Mouse (Mus musculus) retina, postnatal 1 day (tissue): ENCODE measurements around the gene Zfp1.
A peak's percentile ranks its signal among the peaks of the same experiment; 100 is the strongest.
"Not testable (repeated sequence)": the region's sequence is repeated elsewhere in the genome, so short reads cannot be mapped to it uniquely, and the experiment has no call there.

Experiments used
- DNase-seq: peaks from one replicate; pipeline ENCODE4 v3.0.0-alpha.2; 2012

Zfp1 gene

DNA sequence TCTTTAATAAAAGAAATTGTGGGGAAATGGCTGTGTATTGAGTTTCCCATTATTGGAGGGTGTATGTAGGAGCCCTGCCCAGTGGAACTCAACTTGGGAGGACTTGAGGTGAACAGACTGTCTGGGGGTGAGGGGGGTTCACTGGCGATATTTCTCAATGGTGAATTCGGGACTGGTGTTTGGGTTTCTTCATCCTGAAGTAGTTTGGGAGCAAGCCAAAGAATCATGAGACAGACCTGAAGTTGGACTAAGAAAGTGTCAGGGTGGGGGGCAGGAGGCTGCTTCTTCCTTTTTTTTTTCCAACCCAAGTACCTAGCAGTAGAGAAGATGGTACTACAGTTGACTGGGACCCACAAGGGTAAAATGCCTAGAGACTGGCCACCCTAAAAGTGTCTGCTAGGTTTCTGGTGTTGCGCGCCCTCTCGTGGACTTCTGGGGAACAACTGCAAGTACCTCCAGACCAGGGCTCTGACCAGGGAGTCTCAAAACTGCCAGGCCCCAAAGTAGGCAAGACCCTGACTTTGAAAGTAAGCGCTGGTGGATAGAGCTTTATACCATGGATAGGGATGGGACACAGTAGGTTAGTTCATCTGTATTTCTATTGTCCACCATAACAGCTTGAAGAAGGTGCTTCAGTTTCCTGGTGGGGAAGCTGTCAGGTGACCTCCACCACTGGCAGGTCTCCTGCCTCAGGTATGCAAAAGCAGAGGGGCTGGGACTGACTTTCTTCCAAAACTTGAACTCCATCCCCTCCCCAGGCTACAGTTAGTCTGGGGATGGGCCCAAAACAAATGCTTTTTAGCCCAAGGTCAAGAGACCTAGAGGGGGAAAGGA is 17.3 kb upstream of the Zfp1 start:
- peak; percentile 79 for DNase-seq

DNA sequence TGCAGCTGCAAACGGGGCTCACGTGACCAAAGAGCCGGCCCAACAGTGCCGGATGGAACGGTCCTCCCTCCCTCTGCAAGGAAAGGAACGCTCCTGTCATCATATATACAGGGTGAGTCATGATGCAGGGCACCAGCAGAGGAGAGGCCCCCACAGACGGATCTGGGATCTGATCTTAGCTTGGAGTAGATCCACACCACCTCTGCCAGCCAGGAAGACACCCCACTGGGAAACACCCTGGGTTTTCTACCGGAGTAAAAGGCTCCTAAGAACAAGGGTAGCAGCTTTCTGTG is 16.7 kb upstream of the Zfp1 start:
- no peak for DNase-seq

DNA sequence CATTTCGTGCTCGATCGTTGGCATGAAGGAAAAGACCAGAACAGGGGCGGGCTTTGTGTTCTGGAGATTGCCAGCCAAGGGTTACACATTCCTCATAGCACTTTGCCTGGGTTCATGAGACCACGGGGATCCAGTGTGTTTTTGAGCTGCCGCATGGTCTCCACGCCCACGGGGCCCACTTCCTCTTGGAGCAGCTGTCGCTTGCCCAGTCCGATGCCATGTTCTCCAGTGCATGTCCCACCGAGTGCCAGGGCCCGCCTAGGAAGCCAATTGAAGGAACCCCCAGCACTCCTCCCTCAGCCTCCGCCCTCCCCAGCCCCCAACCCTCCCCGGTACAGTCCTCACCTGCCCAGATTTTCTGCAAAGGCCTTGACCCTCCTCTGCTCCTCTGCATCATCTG is 16.3 kb upstream of the Zfp1 start:
- no peak for DNase-seq

DNA sequence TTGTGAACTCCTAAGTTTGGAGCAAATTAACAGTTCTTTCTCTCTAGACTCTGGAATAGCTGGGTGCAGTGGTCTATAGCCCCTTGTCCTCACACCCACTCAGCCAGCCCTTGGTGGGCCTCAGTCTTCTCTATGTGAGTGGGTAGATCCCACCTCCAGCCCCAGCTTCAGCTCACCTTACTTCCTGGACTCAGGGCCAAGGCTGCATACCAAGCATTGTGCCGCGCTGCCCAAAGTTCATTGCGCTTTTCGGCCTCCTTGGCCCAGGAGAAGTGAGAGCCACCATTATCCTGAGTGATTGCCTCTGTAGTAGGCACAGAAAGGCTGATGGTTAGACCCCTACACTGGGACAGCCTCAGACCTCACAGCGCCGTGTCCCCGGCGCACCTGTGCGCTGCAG is 15.3 kb upstream of the Zfp1 start:
- DNase-seq, result no peak

DNA sequence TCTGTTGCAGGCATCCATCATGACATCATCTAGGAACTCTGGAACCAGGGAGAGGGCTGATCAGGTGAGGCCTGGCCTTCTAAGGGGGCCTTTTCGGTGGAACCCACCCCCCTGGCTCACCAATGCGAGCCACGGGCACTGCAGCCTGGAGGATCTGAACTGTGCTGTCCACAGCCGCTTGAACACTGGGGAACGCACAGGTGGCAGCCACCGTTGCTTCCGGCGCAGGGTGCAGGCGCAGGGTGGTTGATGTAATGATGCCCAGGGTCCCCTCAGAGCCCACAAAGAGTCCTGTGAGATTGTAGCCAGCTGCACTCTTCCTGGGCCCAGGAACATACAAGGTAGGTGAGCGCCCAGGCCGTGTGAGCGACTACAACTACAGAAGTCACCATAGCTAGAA is 14.8 kb upstream of the Zfp1 start:
- DNase-seq, result no peak

GRCm38 (mm10) chr8:111628894-111629501 is 14.2 kb upstream of the Zfp1 start:
- DNase-seq, result no peak

DNA sequence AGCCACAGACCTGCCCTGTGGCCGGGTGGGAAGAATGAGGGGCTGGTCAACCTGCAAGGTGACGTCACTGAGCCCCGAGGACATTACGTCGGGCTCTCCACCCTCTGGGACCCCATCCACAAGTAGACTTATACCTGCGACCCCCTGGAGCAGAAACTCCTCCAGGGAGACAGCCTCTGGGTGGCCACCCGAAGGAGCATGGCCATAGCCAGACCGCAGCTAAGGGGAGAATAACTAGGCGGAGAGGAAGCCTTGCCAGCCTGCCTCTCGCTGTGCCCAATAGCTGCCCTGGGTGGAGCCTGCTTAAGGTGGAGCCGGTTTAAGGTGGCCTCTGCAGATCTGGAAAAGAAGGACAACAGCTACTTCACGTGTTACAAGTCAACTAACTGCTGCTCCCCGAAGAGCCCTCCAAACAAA is 13.1 kb upstream of the Zfp1 start, which contains the start of gene Ldhd:
TSS of gene Ldhd (minus strand) at position 270 of the 417 bp plus-strand sequence.
- peak; percentile 26 for DNase-seq

- no peak for DNase-seq
Observed at GRCm38 (mm10) chr8:111631589-111631988, 11.6 kb upstream of the Zfp1 start.

DNA sequence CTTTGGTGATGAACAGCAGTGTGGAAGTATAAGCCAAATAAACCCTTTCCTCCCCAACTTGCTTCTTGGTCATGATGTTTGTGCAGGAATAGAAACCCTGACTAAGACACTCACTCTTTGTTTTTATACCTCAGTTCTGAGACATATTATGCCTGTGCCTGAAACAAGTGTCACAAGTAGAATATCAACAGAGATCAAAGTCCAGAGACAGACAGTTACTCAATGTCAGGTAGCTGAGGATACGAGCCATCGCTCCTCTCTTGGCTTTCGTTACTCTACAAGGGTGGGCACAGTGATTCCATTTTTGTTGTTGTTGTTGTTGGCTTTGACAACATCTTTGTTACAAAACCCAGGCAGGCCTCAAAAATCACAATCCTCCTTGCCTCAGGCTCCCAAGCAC is 10.2 kb upstream of the Zfp1 start:
- no peak for DNase-seq

GRCm38 (mm10) chr8:111638086-111638485 is 5.1 kb upstream of the Zfp1 start:
- no peak for DNase-seq

GRCm38 (mm10) chr8:111641064-111641463 is 2.1 kb upstream of the Zfp1 start:
- DNase-seq, result no peak

GRCm38 (mm10) chr8:111642496-111642895 is 705 bp upstream of the Zfp1 start:
- DNase-seq, result no peak

- no peak for DNase-seq
Observed at GRCm38 (mm10) chr8:111642939-111643263, 300 bp upstream of the Zfp1 start.

DNA sequence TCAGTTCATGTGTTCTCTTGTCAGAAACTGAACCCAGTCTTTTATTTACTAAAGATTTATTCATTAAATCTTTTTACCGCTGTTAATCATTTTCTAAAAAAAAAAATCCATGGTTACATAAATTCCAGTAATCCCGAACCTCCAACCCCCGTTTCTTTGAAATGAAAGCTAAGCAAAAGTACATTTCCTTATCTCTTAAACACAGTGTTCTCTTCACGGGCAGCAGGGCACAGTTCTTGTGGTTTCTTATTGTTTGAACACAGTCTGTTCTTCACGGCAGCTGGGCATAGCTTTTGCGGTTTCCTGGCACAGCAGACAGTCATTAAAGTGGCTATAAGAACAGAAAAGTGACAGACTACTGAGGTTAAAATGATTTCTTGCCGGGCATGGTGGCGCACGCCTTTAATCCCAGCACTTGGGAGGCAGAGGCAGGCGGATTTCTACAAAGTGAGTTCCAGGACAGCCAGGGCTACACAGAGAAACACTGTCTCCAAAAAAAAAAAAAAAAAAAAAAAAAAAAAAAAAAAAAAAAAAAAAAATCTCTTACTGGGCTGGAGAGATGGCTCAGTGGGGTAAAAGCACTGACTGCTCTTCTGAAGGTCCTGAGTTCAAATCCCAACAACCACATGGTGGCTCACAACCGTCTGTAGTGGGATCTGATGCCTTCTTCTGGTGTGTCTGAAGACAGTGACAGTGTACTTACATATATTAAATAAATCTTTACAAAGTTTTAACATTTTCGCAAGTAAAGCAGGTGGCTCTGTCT is 1.3 kb downstream of the Zfp1 start:
- DNase-seq, result not testable (repeated sequence)

GRCm38 (mm10) chr8:111645715-111646114 is 2.5 kb downstream of the Zfp1 start:
- DNase-seq, result no peak

DNA sequence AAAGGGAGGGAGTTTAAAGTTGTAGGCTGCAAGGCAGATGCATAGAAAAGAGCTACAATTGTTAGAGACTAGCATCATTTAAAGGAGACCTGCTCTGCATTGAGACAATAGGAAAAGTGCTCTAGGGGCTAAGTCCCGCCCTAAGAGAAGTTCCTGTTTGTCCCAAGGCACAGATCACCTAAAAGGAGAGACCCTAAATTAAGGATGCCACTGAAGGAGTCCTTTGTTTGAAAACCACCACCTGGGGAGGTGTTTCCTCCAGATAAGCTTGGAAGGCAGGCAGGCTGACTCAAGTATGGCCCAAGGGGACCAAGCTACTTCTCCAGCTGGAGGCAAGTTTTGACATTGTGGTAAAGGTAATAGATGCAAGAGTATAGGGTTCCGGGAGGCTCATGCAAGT is 5.6 kb downstream of the Zfp1 start:
- no peak for DNase-seq

DNA sequence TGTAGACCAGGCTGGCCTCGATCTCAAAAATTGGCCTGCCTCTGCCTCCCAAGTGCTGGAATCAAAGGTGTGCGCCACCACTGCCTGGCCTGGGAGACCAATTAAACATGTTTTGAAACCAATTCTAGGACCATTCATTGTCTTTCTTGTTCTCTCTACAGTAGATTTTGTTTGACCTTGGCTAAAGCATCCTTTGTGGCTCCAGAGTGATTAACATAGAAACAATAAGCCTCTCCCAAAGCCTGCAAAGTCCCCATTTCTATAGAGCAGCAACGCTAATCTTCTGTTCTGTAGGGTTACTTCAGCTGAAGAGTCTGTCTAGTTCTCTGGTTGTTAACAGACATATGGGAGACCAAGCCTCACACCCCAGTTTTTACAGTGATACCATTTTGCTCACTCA is 7.5 kb downstream of the Zfp1 start:
- DNase-seq, result no peak

DNA sequence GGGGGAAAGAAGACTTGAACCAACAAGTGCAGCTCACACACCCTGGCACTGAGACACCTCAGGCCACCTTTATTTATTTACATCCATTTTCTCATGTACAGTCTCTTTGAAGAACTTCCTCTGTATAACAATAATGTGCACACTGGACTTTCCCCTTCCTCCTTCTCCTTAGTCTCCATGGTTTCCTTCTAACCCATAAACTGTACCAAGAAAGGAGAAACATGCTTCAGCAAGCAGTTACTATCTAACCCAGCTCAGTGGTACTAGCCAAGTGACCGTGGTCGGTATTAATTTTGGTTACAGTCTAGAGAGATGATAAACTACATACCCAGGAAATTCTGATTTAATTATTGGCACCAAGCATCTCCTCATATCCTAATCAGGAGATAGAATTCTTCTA is 10.3 kb downstream of the Zfp1 start:
- DNase-seq, result no peak

GRCm38 (mm10) chr8:111657312-111657854 is 14.2 kb downstream of the Zfp1 start:
- DNase-seq, result no peak

DNA sequence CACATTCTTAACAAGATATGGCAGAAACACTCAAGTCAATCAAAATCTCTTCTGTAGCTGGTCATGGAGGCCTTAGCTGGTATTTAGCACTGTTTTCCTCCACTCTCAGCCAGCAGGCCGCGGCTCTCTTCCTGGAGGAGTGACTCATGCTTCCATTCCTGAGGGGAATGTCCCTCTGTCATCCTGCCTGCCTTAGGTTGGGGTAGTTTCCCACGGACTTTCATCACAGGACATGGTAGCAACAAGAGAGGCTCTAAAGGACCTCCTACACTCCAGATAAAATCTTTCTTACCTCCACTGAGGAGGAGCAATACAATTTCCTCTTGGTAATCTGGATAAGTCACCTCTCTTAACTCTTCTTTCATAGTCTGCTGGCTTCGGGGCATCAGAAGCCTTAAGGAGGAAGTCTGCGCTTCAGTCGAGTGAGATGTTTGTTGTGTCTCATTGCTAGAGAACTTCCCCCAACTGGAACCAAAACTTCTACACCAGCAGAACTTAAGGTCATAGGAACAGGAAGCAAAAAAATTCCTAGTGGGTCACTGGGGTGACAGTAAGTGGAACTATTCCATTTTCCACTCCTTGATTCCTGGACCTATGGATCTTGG is 15.7 kb downstream of the Zfp1 start:
- no peak for DNase-seq

DNA sequence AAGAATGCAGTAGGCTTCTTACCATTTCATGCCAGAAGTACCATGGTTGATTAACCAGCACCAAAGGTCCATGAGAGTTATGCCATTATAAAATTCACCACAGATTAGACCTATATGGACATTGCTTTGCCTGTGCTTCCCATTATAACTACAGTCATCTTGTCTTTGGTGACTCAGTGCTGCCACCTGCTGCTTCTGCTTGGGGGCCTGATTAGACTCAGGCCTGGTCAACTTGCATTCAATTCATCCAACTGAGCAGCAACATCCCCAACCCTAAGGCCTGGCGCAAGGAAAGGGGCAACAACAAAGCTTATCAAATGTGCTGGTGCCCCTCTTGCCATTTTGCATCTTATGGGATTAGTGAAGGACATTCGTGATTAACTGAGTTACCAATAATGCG is 19.3 kb downstream of the Zfp1 start:
- DNase-seq, result peak; percentile 73

DNA sequence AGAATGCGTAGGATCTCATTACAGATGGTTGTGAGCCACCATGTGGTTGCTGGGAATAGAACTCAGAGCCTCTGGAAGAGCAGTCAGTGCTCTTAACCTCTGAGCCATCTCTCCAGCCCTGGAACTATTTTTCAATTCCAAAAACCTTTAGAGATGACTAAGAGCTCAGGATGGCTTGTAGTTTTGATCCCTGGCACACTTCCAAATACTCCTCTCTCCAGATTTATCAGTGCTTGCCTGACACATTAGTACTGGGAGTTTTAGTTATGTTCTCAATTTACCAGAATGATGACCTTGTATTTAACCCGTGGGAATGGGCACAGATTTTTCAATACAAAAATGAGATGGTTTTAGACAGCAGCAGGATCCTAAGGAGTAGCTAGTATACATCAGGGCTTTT is 23.6 kb downstream of the Zfp1 start:
- no peak for DNase-seq

DNA sequence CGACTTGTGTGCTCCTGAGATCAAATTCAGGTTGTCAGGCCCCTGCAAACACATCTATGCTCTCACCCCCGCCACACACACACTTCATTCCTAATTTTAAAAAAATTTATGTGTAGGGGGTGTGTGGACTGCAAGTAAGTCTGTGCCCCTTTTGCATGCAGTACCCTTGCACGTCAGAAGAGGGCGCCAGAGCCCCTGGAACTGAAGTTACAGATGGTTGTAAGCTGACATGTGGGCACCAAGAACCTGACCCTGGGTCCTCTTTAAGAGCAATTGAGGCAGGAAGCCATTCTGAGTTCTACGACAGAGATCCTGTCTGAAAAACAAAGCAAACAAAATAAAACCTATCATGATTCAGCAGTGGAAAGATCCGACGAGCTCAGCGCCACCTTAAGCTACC is 33.0 kb downstream of the Zfp1 start:
- DNase-seq, result no peak

DNA sequence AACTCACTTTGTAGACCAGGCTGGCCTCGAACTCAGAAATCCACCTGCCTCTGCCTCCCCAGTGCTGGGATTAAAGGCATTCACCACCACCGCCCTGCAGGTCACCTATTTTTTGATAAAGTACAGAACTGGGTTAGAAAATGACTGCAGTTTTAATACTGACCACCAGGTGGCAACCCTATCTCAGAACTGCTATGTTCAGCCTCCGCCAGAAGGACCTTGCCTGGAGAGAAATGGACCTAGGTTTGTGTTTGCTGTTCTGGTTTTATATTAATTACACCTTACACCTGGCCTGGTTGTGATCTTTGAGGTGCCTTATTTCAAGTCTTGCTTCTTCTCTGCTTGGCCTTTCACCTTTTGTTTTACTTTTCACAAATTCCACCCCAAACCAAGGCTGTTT is 34.9 kb downstream of the Zfp1 start:
- DNase-seq, result peak; percentile 79
